Mouse (Mus musculus) bone marrow, adult 2 months (tissue): Measurements from ENCODE around the gene Nprl2. TPM values are rescaled to one million over a fixed set of nuclear protein-coding genes. Genes with fewer than 3 reads are reported as not detected.
A peak's percentile ranks its signal among the peaks of the same experiment; 100 is the strongest.

Source experiments
- H3K27ac ChIP-seq: fragments of 200-500 bp; 2 replicates; pipeline ENCODE4 v1.5.1; 2012; ENCODE audit warnings: low read depth, mild to moderate bottlenecking, control low read depth, inconsistent platforms, low read length; ENCODE audit not compliant: control insufficient read depth, poor library complexity, insufficient read depth
- H3K4me1 ChIP-seq: fragments of 200-500 bp; 2 replicates; pipeline ENCODE4 v1.6.1; 2011; ENCODE audit warnings: low read length; ENCODE audit not compliant: control insufficient read depth, insufficient read depth
- H3K4me3 ChIP-seq: fragments of 200-500 bp; replicated peaks from 2 replicates; pipeline ENCODE3; 2011; ENCODE audit warnings: mild to moderate bottlenecking, low read depth, low read length, control low read depth; ENCODE audit not compliant: control insufficient read depth
- CTCF ChIP-seq: fragments of 200-500 bp; IDR thresholded peaks from 2 replicates; pipeline ENCODE4 v1.5.1; 2011; ENCODE audit warnings: low read length, control low read depth; ENCODE audit not compliant: control insufficient read depth, insufficient read depth
- POLR2A ChIP-seq: fragments of 200-500 bp; IDR thresholded peaks from 2 replicates; pipeline ENCODE4 v1.6.1; 2011; ENCODE audit warnings: low read depth, mild to moderate bottlenecking, control low read depth, low read length, borderline replicate concordance; ENCODE audit not compliant: control insufficient read depth
- WGBS: fragments of 180-500 bp; shearing (Covaris S2); methylation state at CpG from one replicate; pipeline ENCODE4 v1.1.7; 2018; 5-methylcytosine and 5-hydroxymethylcytosine counted together
- polyA plus RNA-seq: library from polyadenylated mRNA; stranded (reverse); fragments of >200 nt; gene quantifications from 2 replicates; pipeline ENCODE4 v1.2.4, GENCODE M21; 2011; ENCODE audit warnings: low replicate concordance; ENCODE audit not compliant: missing spikeins, insufficient read depth, insufficient read length

The Nprl2 gene
- polyA plus RNA-seq, 1 experiment, result 24.6 TPM

GRCm38 (mm10) chr9:107542352-107542686 lies 293 bp downstream of the Nprl2 start:
- H3K27ac ChIP-seq, result peak overlapping the region; percentile 7; the same call in 1 of the 2 replicates
- TF ChIP-seq POLR2A (no peak), CTCF (no peak)
- 0% methylated on average over 11 of the region's 11 CpGs for WGBS
- H3K4me3 ChIP-seq, result peak overlapping the region; percentile 87
- H3K4me1 ChIP-seq, result peaks cover 3% of the 10 kb centered on the region; the same call in 1 of the 2 replicates

- no peak overlapping the region for H3K27ac ChIP-seq
- no peak overlapping the region for H3K4me3 ChIP-seq
- TF ChIP-seq POLR2A (no peak), CTCF (no peak)
- H3K4me1 ChIP-seq, result peaks cover 3% of the 10 kb centered on the region; the same call in 1 of the 2 replicates
- 64% methylated on average over 8 of the region's 8 CpGs for WGBS
Observed at GRCm38 (mm10) chr9:107542721-107543120, 695 bp downstream of the Nprl2 start.

GRCm38 (mm10) chr9:107543299-107543698 lies 1.3 kb downstream of the Nprl2 start:
- WGBS, result 88% methylated on average over 11 of the region's 11 CpGs
- peaks cover 3% of the 10 kb centered on the region; the same call in 1 of the 2 replicates for H3K4me1 ChIP-seq
- H3K4me3 ChIP-seq, result no peak overlapping the region
- TF ChIP-seq CTCF (no peak), POLR2A (no peak)
- H3K27ac ChIP-seq, result no peak overlapping the region

GRCm38 (mm10) chr9:107544196-107544700 lies 2.2 kb downstream of the Nprl2 start:
- no peak overlapping the region for H3K4me3 ChIP-seq
- no peak overlapping the region for H3K27ac ChIP-seq
- peaks cover 3% of the 10 kb centered on the region; the same call in 1 of the 2 replicates for H3K4me1 ChIP-seq
- WGBS, result 96% methylated on average over 17 of the region's 17 CpGs
- TF ChIP-seq CTCF (no peak), POLR2A (no peak)

- Histone ChIP-seq H3K4me1 (peaks cover 3% of the 10 kb centered on the region; the same call in 1 of the 2 replicates), H3K4me3 (no peak overlapping the region), H3K27ac (no peak overlapping the region)
- WGBS, result 91% methylated on average over 12 of the region's 12 CpGs
- no peak for TF ChIP-seq POLR2A
- no peak for TF ChIP-seq CTCF
Observed at GRCm38 (mm10) chr9:107544729-107545128, 2.7 kb downstream of the Nprl2 start.

GRCm38 (mm10) chr9:107545199-107545598 lies 3.2 kb downstream of the Nprl2 start:
- Histone ChIP-seq H3K4me3 (no peak overlapping the region), H3K4me1 (peaks cover 3% of the 10 kb centered on the region; the same call in 1 of the 2 replicates), H3K27ac (no peak overlapping the region)
- WGBS, result 83% methylated on average over 10 of the region's 10 CpGs
- TF ChIP-seq CTCF (0 out of 2 replicates have a peak, but pooled peaks have one; percentile 9), POLR2A (no peak)

- H3K27ac ChIP-seq, result no peak overlapping the region
- H3K4me3 ChIP-seq, result no peak overlapping the region
- 19% methylated on average over 3 of the region's 3 CpGs for WGBS
- TF ChIP-seq POLR2A (no peak), CTCF (peak; percentile 92)
- peaks cover 4% of the 10 kb centered on the region; the same call in 1 of the 2 replicates for H3K4me1 ChIP-seq
Observed at GRCm38 (mm10) chr9:107545602-107546001, 3.6 kb downstream of the Nprl2 start.

- WGBS, result 2% methylated on average over 20 of the region's 20 CpGs
- peaks cover 13% of the 10 kb centered on the region; the same call in 1 of the 2 replicates for H3K4me1 ChIP-seq
- no peak for TF ChIP-seq POLR2A
- no peak for TF ChIP-seq CTCF
- H3K27ac ChIP-seq, result peak within 1 kb of the TSS; percentile 12; the same call in 1 of the 2 replicates
- peak within 1 kb of the TSS; percentile 33 for H3K4me3 ChIP-seq
Observed at GRCm38 (mm10) chr9:107547026-107547425, 5.0 kb downstream of the Nprl2 start, which contains the start of gene Zmynd10. Zmynd10 (plus strand) TSS chr9:107547298.
